Mouse (Mus musculus): Measurements from ENCODE around the gene Rhox4g. TPM values are rescaled to one million over a fixed set of nuclear protein-coding genes. Genes with fewer than 3 reads are reported as not detected.
"Not testable (repeated sequence)": the region's sequence is repeated elsewhere in the genome, so short reads cannot be mapped to it uniquely, and the experiment has no call there.

The Rhox4g gene
- total RNA-seq, 1 experiment: not detected

DNA sequence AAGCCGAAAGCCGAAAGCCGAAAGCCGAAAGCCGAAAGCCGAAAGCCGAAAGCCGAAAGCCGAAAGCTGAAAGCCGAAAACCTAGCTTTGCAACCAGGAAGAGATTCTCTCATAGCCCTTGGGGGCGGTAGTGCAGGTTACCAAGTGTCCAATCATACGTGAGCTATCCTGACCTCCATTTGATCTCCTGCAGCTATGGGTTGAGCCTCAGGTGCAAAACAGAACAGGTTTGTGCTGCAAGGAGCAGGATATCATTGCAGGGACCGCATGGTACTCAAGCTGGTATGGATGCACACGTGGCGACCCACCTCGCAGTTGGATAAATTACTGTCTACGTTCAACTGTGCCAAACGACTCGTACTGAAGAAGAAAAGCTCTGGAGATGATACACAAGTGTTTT is 43.5 kb downstream of the Rhox4g start, which contains the start of gene Rhox4f:
TSS of gene Rhox4f (minus strand) at position 101 of the 400 bp plus-strand sequence.
- H3K27ac ChIP-seq (ENCODE audit: insufficient read depth, low read depth, low read length, poor library complexity, severe bottlenecking); H3K36me3 ChIP-seq (ENCODE audit: control insufficient read depth, insufficient read depth, low read length, poor library complexity, severe bottlenecking); H3K9me3 ChIP-seq (ENCODE audit: control insufficient read depth, insufficient read depth, low read depth, low read length); DNase-seq (ENCODE audit: low read depth, low spot score); H3K4me3 ChIP-seq (ENCODE audit: insufficient read depth in 1 of 2, low read depth in 1 of 2, low read length in 2 of 2, poor library complexity in 1 of 2, severe bottlenecking in 1 of 2); in situ Hi-C loops (cut with MboI; ENCODE audit: low sequenced_read_pairs in 2 of 2, unreplicated experiment in 2 of 2); H3K9ac ChIP-seq (ENCODE audit: insufficient read depth, low read depth, low read length, poor library complexity, severe bottlenecking); H3K4me1 ChIP-seq (ENCODE audit: control insufficient read depth in 2 of 2, insufficient read depth in 2 of 2, low read length in 2 of 2, poor library complexity in 1 of 2): not testable (repeated sequence)

Other genes with a start within 250 kb of the Rhox4g start
- gene Rhox2b, start 239.3 kb downstream of the Rhox4g start, total RNA-seq (2012; rRNA removed): 0.69 and 2.1 TPM in 2 replicates
- gene Rhox4b, start 218.8 kb downstream of the Rhox4g start, total RNA-seq (2012; rRNA removed): 0.40 TPM in 1 of 2 replicates, not detected in the other
- 0.48 and 0.49 TPM in 2 replicates for gene Rhox2c, start 197.6 kb downstream of the Rhox4g start, total RNA-seq (2012; rRNA removed)
- not detected in 2 replicates for gene Rhox3c, start 192.7 kb downstream of the Rhox4g start, total RNA-seq (2012; rRNA removed)
- 0.27 TPM in 1 of 2 replicates, not detected in the other for gene Rhox4c, start 171.0 kb downstream of the Rhox4g start, total RNA-seq (2012; rRNA removed)
- 0.31 TPM in 1 of 2 replicates, not detected in the other for gene Rhox2d, start 157.9 kb downstream of the Rhox4g start, total RNA-seq (2012; rRNA removed)
- not detected in 2 replicates for gene Rhox4d, start 137.0 kb downstream of the Rhox4g start, total RNA-seq (2012; rRNA removed)
- not detected in 2 replicates for gene Rhox2e, start 120.9 kb downstream of the Rhox4g start, total RNA-seq (2012; rRNA removed)
- gene Rhox3e, start 109.3 kb downstream of the Rhox4g start, total RNA-seq (2012; rRNA removed): not detected in 2 replicates
- gene Rhox4e, start 93.9 kb downstream of the Rhox4g start, total RNA-seq (2012; rRNA removed): 0.22 TPM in 1 of 2 replicates, not detected in the other
- not detected in 2 replicates for gene Rhox2f, start 79.9 kb downstream of the Rhox4g start, total RNA-seq (2012; rRNA removed)
- not detected in 2 replicates for gene Rhox3f, start 70.3 kb downstream of the Rhox4g start, total RNA-seq (2012; rRNA removed)
- gene Rhox4f, start 43.6 kb downstream of the Rhox4g start, total RNA-seq (2012; rRNA removed): not detected in 2 replicates
- gene Rhox3g, start 22.7 kb downstream of the Rhox4g start, total RNA-seq (2012; rRNA removed): not detected in 2 replicates
- 0.71 TPM in 1 of 2 replicates, not detected in the other for gene Rhox2g, start 7.9 kb downstream of the Rhox4g start, total RNA-seq (2012; rRNA removed)
- gene Rhox3h, start 17.4 kb upstream of the Rhox4g start, total RNA-seq (2012; rRNA removed): not detected in 2 replicates
- gene Rhox2h, start 21.9 kb upstream of the Rhox4g start, total RNA-seq (2012; rRNA removed): not detected in 2 replicates
- 345 and 408 TPM in 2 replicates for gene Rhox5, start 153.5 kb upstream of the Rhox4g start, total RNA-seq (2012; rRNA removed)
- gene Rhox6, start 175.6 kb upstream of the Rhox4g start, total RNA-seq (2012; rRNA removed): 13.8 and 38.0 TPM in 2 replicates
- not detected in 2 replicates for gene Rhox7a, start 180.4 kb upstream of the Rhox4g start, total RNA-seq (2012; rRNA removed)
- gene Rhox8, start 227.6 kb upstream of the Rhox4g start, total RNA-seq (2012; rRNA removed): not detected in 2 replicates
- not detected in 2 replicates for gene Rhox7b, start 245.9 kb upstream of the Rhox4g start, total RNA-seq (2012; rRNA removed)